Mouse (Mus musculus): ENCODE measurements around the gene Itpk1.

Itpk1 gene

GRCm38 (mm10) chr12:102704457-102705198 is at the start of gene Itpk1:
Gene Itpk1 (minus strand): TSS chr12:102704930.
- peak; percentile 74 for DNase-seq (ENCODE audit: inconsistent ontology term)

DNA sequence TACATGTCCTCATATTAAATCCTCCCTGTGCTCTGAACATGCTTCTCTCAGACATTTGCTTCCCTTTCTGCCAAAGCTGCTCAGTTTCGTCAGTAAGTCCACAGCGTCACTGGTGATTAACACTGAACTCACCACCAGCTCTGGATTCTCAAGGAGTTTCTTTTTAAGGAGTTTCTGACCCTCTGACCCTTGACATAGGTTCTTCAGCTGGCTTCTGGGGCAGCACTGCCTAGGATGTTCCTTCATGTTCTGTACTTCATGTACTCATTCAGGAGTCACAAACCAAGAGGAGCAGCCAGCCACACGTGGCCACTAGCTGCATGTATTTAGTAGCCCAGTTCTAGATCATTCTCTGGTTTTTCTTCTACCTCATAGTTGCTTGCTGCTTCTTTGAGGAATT is 43.5 kb upstream of the Itpk1 start:
- DNase-seq (ENCODE audit: inconsistent ontology term), result no peak

DNA sequence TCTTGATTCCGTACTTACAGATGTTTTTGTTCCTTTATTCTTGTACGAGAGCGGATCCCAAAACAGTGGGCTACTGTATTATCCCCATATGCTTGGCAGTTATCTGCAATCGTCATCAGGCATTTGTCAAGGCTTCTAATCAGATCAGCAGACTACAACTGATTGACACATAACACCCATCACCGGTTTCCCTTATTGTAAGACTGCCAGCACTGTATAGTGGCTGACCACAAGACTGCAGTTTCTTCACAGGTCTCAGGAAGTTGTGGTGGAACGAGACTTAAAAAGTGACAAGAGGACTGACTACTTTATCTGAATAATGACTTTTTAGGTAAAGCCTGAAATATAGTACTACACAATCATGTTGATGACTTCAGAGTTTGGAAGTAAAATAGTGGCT is 40.1 kb upstream of the Itpk1 start:
- DNase-seq (ENCODE audit: inconsistent ontology term), result no peak

DNA sequence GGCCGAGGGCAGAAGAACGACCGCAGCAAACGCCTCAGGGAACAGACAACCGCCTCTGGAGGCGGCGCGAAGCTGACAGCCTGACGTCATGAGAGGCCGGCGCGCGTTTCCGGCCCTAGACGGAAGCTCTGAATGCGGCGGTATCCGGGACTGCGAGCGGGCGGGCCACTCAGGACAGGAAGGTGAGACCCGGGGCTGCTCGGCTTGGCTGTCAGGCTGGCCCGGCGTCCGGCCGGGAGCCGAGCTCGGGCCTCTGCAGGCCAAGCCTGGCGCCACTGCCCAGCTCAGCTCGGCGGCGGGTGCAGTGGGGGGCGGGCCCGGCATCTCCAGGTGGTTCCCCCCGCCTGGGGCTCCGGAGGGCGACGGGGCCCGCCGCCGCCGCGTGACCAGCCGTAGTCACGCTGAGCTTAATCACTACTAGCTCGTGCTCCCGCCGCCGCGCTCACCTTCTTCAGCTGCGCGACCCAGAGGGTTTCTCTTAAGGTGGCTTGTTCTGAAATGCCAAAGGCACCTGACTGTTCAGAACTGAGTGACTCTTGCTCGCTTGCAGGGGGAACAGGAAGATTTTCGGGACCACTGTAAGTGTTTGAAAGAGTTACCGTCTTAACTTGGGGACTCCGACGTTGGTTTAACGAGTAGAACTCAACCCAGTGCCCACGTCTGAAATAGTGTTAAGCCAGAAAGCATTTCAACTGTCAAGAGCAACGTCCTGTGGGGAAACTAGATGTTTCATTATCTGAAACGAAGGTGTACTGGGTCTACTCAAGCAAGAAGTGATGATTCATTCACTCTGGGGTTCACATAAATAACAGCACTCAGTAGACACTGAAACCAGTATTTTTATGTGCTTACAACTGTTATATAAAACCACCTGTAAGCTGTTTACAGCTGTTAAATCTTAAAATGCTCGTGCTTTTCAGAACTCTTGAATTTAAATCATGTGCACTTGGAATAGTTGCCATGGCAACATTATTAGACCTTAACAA is 39.2 kb upstream of the Itpk1 start, which contains the start of the genes Moap1 and Tmem251:
Moap1 (minus strand) TSS at position 73 of the 986 bp plus-strand sequence.
Tmem251 (plus strand) TSS at position 174 of the 986 bp plus-strand sequence.
- DNase-seq (ENCODE audit: inconsistent ontology term), result peak; percentile 92

DNA sequence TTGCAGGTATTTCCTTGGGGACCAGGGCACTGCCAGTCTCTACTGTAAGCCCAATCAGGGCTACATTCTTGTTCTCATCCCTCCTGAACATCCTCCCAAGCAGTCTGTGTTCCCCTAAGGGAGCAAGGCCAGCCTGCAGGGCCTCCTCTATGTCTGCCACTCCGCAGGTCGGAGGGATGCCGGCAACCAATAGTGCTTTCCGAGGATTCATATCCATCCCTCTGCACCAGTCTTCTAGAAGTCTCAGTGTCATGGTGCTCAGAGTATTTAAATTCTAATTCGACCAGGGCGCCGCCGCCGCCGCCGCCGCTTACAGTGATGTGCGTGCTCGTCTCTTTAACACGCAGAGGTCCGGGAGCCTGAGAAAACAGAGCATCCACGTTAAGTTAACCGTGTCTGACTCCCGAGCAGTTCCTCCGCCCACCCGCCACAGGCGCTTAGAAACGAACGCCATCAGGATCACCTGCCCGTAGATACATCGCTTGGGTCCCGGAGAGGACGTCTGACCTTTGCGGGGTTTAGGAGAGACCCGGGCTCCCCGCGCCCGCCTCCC is 38.4 kb upstream of the Itpk1 start:
- DNase-seq (ENCODE audit: inconsistent ontology term), result no peak

- no peak for DNase-seq (ENCODE audit: inconsistent ontology term)
These were observed 37.3 kb upstream of the Itpk1 start for GRCm38 (mm10) chr12:102742056-102742455.

DNA sequence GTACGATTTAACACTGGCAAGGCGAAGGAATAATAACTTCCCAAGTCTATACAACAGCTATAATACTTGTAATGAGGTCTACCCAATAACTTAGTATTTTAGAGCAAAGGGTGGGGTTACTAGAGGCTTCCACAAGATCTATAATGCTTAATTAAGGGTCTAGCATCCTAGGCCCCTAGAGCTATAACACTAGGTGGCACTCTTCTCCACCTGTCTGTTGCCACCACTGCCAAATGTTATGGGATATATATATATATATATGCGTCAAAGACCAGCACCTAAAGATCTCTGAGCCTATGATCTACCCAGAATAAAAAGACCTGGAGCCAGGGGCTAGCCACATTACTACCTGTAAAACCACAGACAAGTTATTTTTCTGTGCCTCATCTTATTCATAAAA is 35.6 kb upstream of the Itpk1 start:
- DNase-seq (ENCODE audit: inconsistent ontology term), result no peak

DNA sequence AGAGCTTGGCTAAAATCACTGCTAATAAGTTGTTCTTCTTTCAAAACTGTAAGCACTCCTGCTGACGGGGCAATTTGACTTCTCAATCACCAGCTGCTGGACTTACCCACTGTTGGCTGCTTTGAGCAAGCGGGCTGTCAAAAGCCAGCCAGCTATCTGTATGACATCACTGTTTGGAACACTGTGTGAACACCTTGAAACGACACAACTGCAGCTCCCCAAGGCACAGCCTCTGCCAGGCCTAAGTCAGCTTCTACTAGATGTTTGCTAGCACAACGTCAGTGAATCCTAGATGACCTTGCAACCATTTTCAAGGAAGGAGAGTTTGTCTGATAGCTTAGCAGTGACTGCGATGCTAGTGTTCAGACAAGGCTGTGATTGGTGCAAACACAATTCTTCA is 34.4 kb upstream of the Itpk1 start:
- no peak for DNase-seq (ENCODE audit: inconsistent ontology term)

DNA sequence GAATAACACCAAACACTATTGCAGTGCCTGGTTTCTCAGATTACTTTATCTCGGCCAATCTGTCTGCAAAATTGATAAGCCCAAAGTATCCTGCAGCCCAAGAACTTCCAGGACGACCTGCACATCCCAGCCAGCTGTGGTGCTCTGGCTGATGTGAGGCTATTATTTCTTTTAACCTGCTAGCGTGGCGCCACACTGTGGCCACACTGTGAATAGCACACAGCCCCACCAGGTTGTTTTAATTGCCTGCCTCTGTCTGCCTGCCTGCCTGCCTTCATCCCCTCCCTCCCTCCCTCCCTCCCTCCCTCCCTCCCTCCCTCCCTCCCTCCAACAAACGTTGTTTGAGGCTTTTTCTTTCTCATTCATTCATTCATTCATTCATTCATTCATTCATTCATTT is 28.7 kb upstream of the Itpk1 start:
- DNase-seq (ENCODE audit: inconsistent ontology term), result peak; percentile 27

DNA sequence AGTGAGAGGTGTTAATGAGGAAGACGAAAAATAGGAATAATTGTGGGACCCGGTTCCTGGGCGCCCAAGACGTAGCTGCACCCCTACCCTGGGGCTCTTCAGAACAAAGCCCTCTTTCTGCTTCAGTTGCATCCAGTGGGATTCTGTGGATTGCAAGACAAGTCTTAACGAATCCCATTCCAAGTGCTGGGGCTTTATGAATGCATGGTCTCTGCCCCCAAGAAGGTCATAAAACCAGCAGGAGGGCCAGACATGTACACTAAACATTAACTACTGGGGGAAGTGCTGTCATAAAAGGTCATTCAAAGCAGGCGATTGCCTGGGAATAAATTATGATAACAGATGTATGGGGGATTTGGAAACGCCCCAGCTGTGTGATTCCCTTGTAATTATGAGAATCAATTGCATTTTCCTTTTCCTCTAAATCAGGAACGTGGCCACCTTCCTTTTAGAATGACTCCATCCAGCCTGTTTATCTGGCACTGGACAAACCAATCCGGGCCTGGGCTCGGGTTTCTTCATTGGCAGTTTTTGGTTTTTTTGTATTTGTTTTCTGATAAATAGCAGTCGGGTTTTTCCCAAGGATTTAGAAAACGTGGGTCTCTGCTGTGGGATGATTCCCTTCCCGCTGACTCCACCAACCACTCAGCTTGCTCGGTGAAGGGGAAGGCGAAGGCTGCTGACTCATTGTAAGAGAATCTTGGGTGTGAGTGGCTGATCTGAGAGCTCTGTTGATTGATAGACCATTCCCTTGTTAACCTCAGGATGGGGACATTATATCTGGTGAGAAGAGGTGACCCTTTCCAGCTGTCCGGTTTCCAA is 26.3 kb upstream of the Itpk1 start:
- DNase-seq (ENCODE audit: inconsistent ontology term), result peak; percentile 87

DNA sequence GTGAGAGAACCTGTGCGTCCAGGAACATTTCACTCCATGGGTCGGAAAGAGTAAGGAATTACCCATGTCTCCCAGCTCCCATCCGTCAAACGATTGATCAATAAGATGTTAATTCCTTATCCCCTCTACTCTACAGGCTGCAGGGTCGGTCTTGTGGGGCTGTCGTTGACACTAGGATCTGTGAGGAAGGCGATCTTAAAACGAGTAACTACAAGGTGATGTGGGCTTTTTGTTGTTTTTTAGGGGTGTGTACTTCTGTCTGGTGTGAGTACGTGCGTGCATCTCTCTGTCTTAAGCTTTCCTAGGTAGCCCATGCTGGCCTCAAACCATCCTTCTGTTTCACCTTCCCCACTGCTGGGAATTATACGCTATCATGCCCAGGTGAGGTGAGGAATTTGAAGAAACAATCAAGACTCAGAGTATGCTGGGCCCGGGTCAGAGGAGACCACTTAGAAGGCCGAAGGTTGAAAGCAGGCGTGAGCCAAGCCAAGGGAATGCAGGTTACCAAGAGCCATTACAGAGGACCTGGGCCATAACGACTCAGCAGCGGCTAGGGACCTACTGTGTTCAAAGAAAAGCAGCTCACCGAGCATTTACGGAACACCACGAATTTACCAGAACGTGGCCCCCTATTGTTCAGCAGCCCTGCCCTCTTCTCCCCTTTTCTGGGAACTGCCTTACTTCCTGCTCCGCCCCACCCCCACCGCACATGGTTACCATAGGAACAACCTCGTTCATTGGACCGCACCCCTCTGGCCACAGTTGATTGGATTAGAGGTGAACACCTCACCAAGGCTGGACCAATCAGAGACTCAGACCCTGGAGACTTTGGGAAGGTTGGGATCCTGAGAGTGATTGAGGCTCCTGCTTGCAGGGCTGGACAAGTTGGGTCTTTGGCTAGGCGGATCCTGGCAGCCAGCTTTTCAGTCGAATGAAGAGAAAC is 25.4 kb upstream of the Itpk1 start:
- DNase-seq (ENCODE audit: inconsistent ontology term), result peak; percentile 91

- DNase-seq (ENCODE audit: inconsistent ontology term), result no peak
These were observed 21.0 kb upstream of the Itpk1 start for GRCm38 (mm10) chr12:102725761-102726175.

GRCm38 (mm10) chr12:102725146-102725545 is 20.4 kb upstream of the Itpk1 start:
- no peak for DNase-seq (ENCODE audit: inconsistent ontology term)

- no peak for DNase-seq (ENCODE audit: inconsistent ontology term)
These were observed 19.1 kb upstream of the Itpk1 start for GRCm38 (mm10) chr12:102723861-102724260.

GRCm38 (mm10) chr12:102722966-102723365 is 18.2 kb upstream of the Itpk1 start:
- no peak for DNase-seq (ENCODE audit: inconsistent ontology term)

- DNase-seq (ENCODE audit: inconsistent ontology term), result no peak
These were observed 17.7 kb upstream of the Itpk1 start for GRCm38 (mm10) chr12:102722451-102722850.

DNA sequence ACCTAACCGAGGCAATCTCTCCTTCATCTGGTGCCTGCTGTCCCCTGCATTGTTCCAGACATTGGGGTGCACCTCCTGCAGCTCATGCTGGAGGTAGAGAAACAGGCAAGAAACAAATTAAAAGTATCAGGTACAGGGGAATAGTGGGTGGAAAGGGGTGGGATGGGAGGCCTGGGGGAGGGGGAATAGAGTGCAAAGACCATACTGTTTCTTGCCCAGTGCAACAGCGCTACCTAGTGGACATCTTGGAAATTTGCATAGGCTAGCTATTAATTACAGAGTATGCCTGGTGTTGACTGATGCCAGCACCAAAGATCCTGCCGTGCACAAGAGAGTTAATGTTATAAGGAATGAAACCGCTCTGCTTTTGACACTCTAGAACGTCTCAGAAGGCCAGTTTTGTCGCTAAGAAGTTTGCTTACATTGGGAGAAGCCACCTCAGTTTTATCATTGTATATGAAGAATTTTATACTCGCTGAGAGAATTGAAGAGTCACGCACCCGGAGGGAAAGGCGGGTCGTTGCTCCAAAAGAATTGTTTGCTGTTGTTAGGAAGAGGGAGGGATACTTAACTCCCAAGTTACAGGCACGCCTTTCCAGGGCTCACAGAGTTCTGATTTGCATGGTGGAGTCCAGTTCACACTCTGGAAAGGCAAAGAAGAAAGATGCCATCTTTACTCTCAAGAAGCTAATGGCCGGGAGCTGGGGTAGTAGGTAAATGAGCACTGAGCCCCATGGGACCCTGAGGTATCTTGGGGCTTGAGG is 15.0 kb upstream of the Itpk1 start:
- DNase-seq (ENCODE audit: inconsistent ontology term), result peak; percentile 45

DNA sequence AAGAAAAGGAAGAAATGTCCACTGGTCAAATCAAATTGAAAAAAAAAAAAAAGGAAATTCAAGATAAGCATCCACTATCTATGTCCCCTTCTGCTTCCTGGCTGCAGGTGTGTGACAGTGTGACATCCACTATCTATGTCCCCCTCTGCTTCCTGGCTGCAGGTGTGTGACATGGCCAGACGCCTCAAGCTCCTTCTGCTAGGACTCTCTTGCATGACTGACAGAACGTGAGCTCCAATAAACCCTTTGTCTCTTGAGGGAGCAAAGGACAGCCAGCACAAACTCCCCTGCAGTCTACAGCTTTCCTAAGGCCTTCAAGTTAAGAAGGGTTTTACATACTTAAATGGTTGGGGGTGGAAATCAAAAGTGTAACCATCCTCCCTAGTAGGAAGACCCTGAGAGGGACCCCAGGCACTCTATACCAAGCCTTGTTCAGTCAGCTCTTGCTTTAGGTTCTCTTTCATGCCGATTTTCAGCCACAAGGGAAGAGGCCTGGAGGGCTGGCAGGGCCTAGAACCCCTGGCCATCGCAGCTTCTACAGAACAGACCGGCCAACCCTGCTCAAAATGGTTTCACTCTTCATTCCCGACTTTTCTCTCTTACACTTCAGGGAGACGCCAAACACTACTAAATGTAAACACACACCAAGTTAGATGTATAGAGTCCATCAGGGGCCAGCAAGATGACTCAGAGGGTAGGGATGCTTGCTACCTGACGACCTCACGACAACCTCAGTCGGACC is 10.1 kb upstream of the Itpk1 start:
- no peak for DNase-seq (ENCODE audit: inconsistent ontology term)

- no peak for DNase-seq (ENCODE audit: inconsistent ontology term)
These were observed 9.4 kb upstream of the Itpk1 start for GRCm38 (mm10) chr12:102714116-102714515.
